Mouse (Mus musculus): ENCODE data around the gene Ranbp3. TPM values are rescaled to one million over a fixed set of nuclear protein-coding genes. Genes with fewer than 3 reads are reported as not detected.

Gene Ranbp3
- polyA plus RNA-seq, 1 experiment from 2014 or later, result 105 TPM

- DNase-seq (ENCODE audit: low spot score), result peak; percentile 69
- Histone ChIP-seq H3K9ac (replicated peaks; ENCODE audit: low read length) (peak overlapping the region; percentile 50), H3K4me2 (ENCODE audit: low read depth, low read length) (peak overlapping the region; percentile 33), H3K4me1 (ENCODE audit: control insufficient read depth, insufficient read depth, low read length) (peaks cover 4% of the 10 kb centered on the region), H3K36me3 (replicated peaks; ENCODE audit: control insufficient read depth, insufficient read depth, low read depth, low read length) (no peaks in the 10 kb centered on the region), H3K27me3 (ENCODE audit: control insufficient read depth, insufficient read depth, low read length) (no peaks in the 10 kb centered on the region; the same call in 1 of the 2 replicates), H3K27ac (replicated peaks; ENCODE audit: low read depth, low read length) (no peak overlapping the region), H3K9me3 (replicated peaks; ENCODE audit: control insufficient read depth, low read length) (no peaks in the 10 kb centered on the region), H3K4me3 (ENCODE audit: low read depth, low read length) (no peak overlapping the region; the same call in 1 of the 2 replicates)
- 4% methylated on average over 9 of the region's 10 CpGs for WGBS
- peak; percentile 64 for ATAC-seq (replicated peaks; ENCODE audit: insufficient number of reproducible peaks, low FRiP score, low TSS enrichment, low read depth)
Observed at GRCm38 (mm10) chr17:56664333-56664732, 8.8 kb upstream of the Ranbp3 start.

- Histone ChIP-seq H3K9ac (replicated peaks; ENCODE audit: low read length) (no peak overlapping the region), H3K4me1 (ENCODE audit: control insufficient read depth, insufficient read depth, low read length) (peaks cover 4% of the 10 kb centered on the region), H3K9me3 (replicated peaks; ENCODE audit: control insufficient read depth, low read length) (no peaks in the 10 kb centered on the region), H3K4me2 (ENCODE audit: low read depth, low read length) (no peak overlapping the region), H3K27ac (replicated peaks; ENCODE audit: low read depth, low read length) (no peak overlapping the region), H3K4me3 (ENCODE audit: low read depth, low read length) (no peak overlapping the region), H3K27me3 (ENCODE audit: control insufficient read depth, insufficient read depth, low read length) (no peaks in the 10 kb centered on the region; the same call in 1 of the 2 replicates), H3K36me3 (replicated peaks; ENCODE audit: control insufficient read depth, insufficient read depth, low read depth, low read length) (no peaks in the 10 kb centered on the region)
- DNase-seq (ENCODE audit: low spot score), result no peak
- no peak for ATAC-seq (replicated peaks; ENCODE audit: insufficient number of reproducible peaks, low FRiP score, low TSS enrichment, low read depth)
- 89% methylated on average over 4 of the region's 4 CpGs for WGBS
Observed at GRCm38 (mm10) chr17:56666384-56666783, 6.7 kb upstream of the Ranbp3 start.

DNA sequence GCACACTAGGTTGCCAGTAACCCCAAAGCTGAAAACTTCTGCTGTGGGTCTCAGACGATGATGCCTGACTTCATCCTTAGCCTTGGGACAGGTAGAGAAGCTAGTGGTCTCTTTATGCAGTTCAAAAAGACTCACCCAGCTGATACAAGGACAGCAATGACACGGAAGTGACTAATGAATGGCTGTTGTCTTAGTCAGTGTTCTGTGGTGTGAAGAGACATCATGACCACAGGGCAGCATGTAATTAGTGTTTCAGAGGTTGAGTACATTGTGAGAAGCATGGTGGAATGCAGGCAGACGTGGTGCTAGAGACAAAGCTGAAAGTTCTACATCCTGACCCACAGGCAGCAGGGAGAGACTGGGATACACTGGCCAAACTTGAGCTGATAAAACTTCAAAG lies 5.5 kb upstream of the Ranbp3 start:
- H3K27me3 ChIP-seq (ENCODE audit: control insufficient read depth, insufficient read depth, low read length), result no peaks in the 10 kb centered on the region; the same call in 1 of the 2 replicates
- no peaks in the 10 kb centered on the region for H3K36me3 ChIP-seq (replicated peaks; ENCODE audit: control insufficient read depth, insufficient read depth, low read depth, low read length)
- peaks cover 4% of the 10 kb centered on the region for H3K4me1 ChIP-seq (ENCODE audit: control insufficient read depth, insufficient read depth, low read length)
- no peak overlapping the region for H3K4me2 ChIP-seq (ENCODE audit: low read depth, low read length)
- H3K4me3 ChIP-seq (ENCODE audit: low read depth, low read length), result no peak overlapping the region
- no peaks in the 10 kb centered on the region for H3K9me3 ChIP-seq (replicated peaks; ENCODE audit: control insufficient read depth, low read length)
- H3K27ac ChIP-seq (replicated peaks; ENCODE audit: low read depth, low read length), result no peak overlapping the region
- WGBS, result 67% methylated on average over 3 of the region's 3 CpGs
- H3K9ac ChIP-seq (replicated peaks; ENCODE audit: low read length), result no peak overlapping the region
- no peak for DNase-seq (ENCODE audit: low spot score)
- ATAC-seq (replicated peaks; ENCODE audit: insufficient number of reproducible peaks, low FRiP score, low TSS enrichment, low read depth), result no peak

DNA sequence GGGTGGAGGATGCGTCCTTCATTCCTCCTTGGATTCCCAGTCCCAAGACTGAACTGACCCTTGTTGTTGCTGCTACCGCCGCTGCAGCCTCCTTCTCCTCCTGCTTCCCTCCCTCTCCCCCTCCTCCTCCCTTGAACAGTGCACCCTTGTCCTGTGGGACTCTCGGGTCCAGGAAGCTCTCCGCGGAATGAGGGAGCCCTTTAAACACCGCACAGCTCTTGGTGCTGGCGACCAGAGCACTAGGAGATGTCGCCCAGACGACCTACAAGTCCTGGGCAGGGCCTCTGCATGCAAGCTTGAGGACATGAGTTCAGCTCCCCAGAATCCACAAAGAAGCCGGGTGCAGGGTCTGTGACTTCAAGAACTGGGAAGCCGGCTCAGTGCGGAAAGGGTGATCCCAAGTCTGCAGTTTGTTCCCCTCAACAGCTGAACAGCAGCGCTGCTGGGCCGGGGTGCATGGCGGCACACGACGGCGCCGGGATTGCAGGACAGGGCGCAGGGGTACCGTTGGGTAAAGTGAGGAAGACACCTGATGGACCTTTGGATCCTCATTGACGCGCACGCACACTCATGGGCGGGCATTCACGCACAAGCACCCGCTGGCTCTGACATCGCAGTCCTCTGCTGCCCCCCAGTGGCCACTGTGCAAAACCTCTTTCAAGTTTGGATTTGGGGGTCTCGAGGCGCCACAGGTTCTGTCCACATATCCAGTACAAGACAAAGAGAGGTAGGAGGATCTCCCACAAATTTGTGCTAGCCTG lies 4.5 kb upstream of the Ranbp3 start:
- Histone ChIP-seq H3K4me2 (ENCODE audit: low read depth, low read length) (peak overlapping the region; percentile 86), H3K36me3 (replicated peaks; ENCODE audit: control insufficient read depth, insufficient read depth, low read depth, low read length) (no peaks in the 10 kb centered on the region), H3K9me3 (replicated peaks; ENCODE audit: control insufficient read depth, low read length) (no peaks in the 10 kb centered on the region), H3K4me3 (ENCODE audit: low read depth, low read length) (peak overlapping the region; percentile 34), H3K27me3 (ENCODE audit: control insufficient read depth, insufficient read depth, low read length) (no peaks in the 10 kb centered on the region; the same call in 1 of the 2 replicates), H3K27ac (replicated peaks; ENCODE audit: low read depth, low read length) (no peak overlapping the region), H3K4me1 (ENCODE audit: control insufficient read depth, insufficient read depth, low read length) (peaks cover 4% of the 10 kb centered on the region), H3K9ac (replicated peaks; ENCODE audit: low read length) (peak overlapping the region; percentile 58)
- DNase-seq (ENCODE audit: low spot score) (peak; percentile 93), ATAC-seq (replicated peaks; ENCODE audit: insufficient number of reproducible peaks, low FRiP score, low TSS enrichment, low read depth) (no peak)
- WGBS, result 4% methylated on average over 31 of the region's 31 CpGs

GRCm38 (mm10) chr17:56669766-56670165 lies 3.3 kb upstream of the Ranbp3 start:
- H3K36me3 ChIP-seq (replicated peaks; ENCODE audit: control insufficient read depth, insufficient read depth, low read depth, low read length), result no peaks in the 10 kb centered on the region
- no peak overlapping the region for H3K4me3 ChIP-seq (ENCODE audit: low read depth, low read length)
- no peak overlapping the region for H3K4me2 ChIP-seq (ENCODE audit: low read depth, low read length)
- WGBS, result 84% methylated on average over 8 of the region's 8 CpGs
- no peaks in the 10 kb centered on the region for H3K9me3 ChIP-seq (replicated peaks; ENCODE audit: control insufficient read depth, low read length)
- DNase-seq (ENCODE audit: low spot score), result no peak
- no peaks in the 10 kb centered on the region; the same call in 1 of the 2 replicates for H3K27me3 ChIP-seq (ENCODE audit: control insufficient read depth, insufficient read depth, low read length)
- H3K27ac ChIP-seq (replicated peaks; ENCODE audit: low read depth, low read length), result no peak overlapping the region
- H3K9ac ChIP-seq (replicated peaks; ENCODE audit: low read length), result no peak overlapping the region
- H3K4me1 ChIP-seq (ENCODE audit: control insufficient read depth, insufficient read depth, low read length), result peaks cover 7% of the 10 kb centered on the region
- ATAC-seq (replicated peaks; ENCODE audit: insufficient number of reproducible peaks, low FRiP score, low TSS enrichment, low read depth), result no peak

GRCm38 (mm10) chr17:56673647-56674416 lies 738 bp downstream of the Ranbp3 start:
- WGBS, result 3% methylated on average over 19 of the region's 37 CpGs

DNA sequence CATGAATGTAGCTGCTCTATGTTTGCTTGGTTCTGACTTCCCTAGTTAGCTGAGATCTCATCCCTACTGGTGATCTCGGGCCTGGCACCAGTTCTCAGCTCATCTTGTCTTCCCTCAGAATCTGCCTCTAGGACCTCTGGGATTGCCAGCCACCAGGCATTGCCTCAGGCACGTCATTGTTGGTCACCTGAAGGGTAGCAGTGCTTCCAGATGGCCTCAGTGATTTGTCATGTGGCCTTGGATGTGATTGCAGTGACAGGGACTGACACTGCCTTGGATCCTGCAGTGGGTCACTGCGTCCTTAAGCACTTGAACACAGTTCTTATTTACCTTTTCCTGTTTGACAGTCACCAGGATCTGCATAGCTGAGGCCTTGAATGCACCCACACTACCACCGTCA lies 8.7 kb downstream of the Ranbp3 start:
- H3K36me3 ChIP-seq (replicated peaks; ENCODE audit: control insufficient read depth, insufficient read depth, low read depth, low read length), result no peaks in the 10 kb centered on the region; the same call in none of the 2 replicates
- no peak for ATAC-seq (replicated peaks; ENCODE audit: insufficient number of reproducible peaks, low FRiP score, low TSS enrichment, low read depth)
- H3K9ac ChIP-seq (replicated peaks; ENCODE audit: low read length), result no peak overlapping the region

More at GRCm38 (mm10) chr17:56673647-56674416, 738 bp downstream of the Ranbp3 start:
- H3K27ac ChIP-seq (replicated peaks; ENCODE audit: low read depth, low read length), result peak overlapping the region; percentile 78
- peak; percentile 5 for ATAC-seq (replicated peaks; ENCODE audit: insufficient number of reproducible peaks, low FRiP score, low TSS enrichment, low read depth)
- no peaks in the 10 kb centered on the region for H3K27me3 ChIP-seq (ENCODE audit: control insufficient read depth, insufficient read depth, low read length)
- H3K4me2 ChIP-seq (ENCODE audit: low read depth, low read length), result peak overlapping the region; percentile 63
- H3K36me3 ChIP-seq (replicated peaks; ENCODE audit: control insufficient read depth, insufficient read depth, low read depth, low read length), result no peaks in the 10 kb centered on the region; the same call in none of the 2 replicates
- DNase-seq (ENCODE audit: low spot score), result no peak
- H3K9ac ChIP-seq (replicated peaks; ENCODE audit: low read length), result peak overlapping the region; percentile 93
- H3K4me1 ChIP-seq (ENCODE audit: control insufficient read depth, insufficient read depth, low read length), result peaks cover 5% of the 10 kb centered on the region; the same call in 1 of the 2 replicates
- peak overlapping the region; percentile 96 for H3K4me3 ChIP-seq (ENCODE audit: low read depth, low read length)
- no peaks in the 10 kb centered on the region for H3K9me3 ChIP-seq (replicated peaks; ENCODE audit: control insufficient read depth, low read length)

GRCm38 (mm10) chr17:56682880-56683279 lies 9.8 kb downstream of the Ranbp3 start:
- DNase-seq (ENCODE audit: low spot score) (no peak), ATAC-seq (replicated peaks; ENCODE audit: insufficient number of reproducible peaks, low FRiP score, low TSS enrichment, low read depth) (no peak)
- 78% methylated on average over 3 of the region's 3 CpGs for WGBS
- no peaks in the 10 kb centered on the region for H3K9me3 ChIP-seq (replicated peaks; ENCODE audit: control insufficient read depth, low read length)
- H3K4me1 ChIP-seq (ENCODE audit: control insufficient read depth, insufficient read depth, low read length), result no peaks in the 10 kb centered on the region
- H3K9ac ChIP-seq (replicated peaks; ENCODE audit: low read length), result no peak overlapping the region
- no peaks in the 10 kb centered on the region for H3K27me3 ChIP-seq (ENCODE audit: control insufficient read depth, insufficient read depth, low read length)
- no peaks in the 10 kb centered on the region; the same call in none of the 2 replicates for H3K36me3 ChIP-seq (replicated peaks; ENCODE audit: control insufficient read depth, insufficient read depth, low read depth, low read length)
- H3K27ac ChIP-seq (replicated peaks; ENCODE audit: low read depth, low read length), result no peak overlapping the region
- H3K4me3 ChIP-seq (ENCODE audit: low read depth, low read length), result no peak overlapping the region
- H3K4me2 ChIP-seq (ENCODE audit: low read depth, low read length), result no peak overlapping the region

More for the DNA sequence above, 8.7 kb downstream of the Ranbp3 start:
- H3K9me3 ChIP-seq (replicated peaks; ENCODE audit: control insufficient read depth, low read length), result no peaks in the 10 kb centered on the region
- H3K27me3 ChIP-seq (ENCODE audit: control insufficient read depth, insufficient read depth, low read length), result no peaks in the 10 kb centered on the region
- no peak overlapping the region for H3K4me3 ChIP-seq (ENCODE audit: low read depth, low read length)
- no peaks in the 10 kb centered on the region for H3K4me1 ChIP-seq (ENCODE audit: control insufficient read depth, insufficient read depth, low read length)
- H3K27ac ChIP-seq (replicated peaks; ENCODE audit: low read depth, low read length), result no peak overlapping the region
- no peak for DNase-seq (ENCODE audit: low spot score)
- 83% methylated on average over 4 of the region's 4 CpGs for WGBS
- H3K4me2 ChIP-seq (ENCODE audit: low read depth, low read length), result no peak overlapping the region

All from embryonic facial prominence, embryonic 11.5 days (tissue).